Mouse (Mus musculus): ENCODE measurements around the gene Ncs1.

GRCm38 (mm10) chr2:31304191-31304590, 58.6 kb downstream of the Ncs1 start:
- TF ChIP-seq CTCF (IDR thresholded peaks at IDR 0.05; ENCODE audit: low read depth, low read length), result no peak
- no peak for TF ChIP-seq GATA1 (IDR thresholded peaks at IDR 0.05; ENCODE audit: borderline replicate concordance, low read length)
- no peak for TF ChIP-seq POLR2AphosphoS5 (IDR thresholded peaks at IDR 0.05; ENCODE audit: insufficient replicate concordance, low read depth, low read length)
- no peak for TF ChIP-seq GATA2 (IDR thresholded peaks at IDR 0.05; ENCODE audit: borderline replicate concordance, low read depth, low read length)
- TF ChIP-seq TAL1 (conservative IDR thresholded peaks at IDR 0.05; ENCODE audit: low read depth, low read length), result no peak
